Mouse (Mus musculus) kidney, embryonic 14.5 days (tissue): ENCODE data around the gene Gtf3c2. TPM values are rescaled to one million over a fixed set of nuclear protein-coding genes. Genes with fewer than 3 reads are reported as not detected.
A peak's percentile ranks its signal among the peaks of the same experiment; 100 is the strongest.

Experiments
- ATAC-seq: fragments of 200-750 bp; cut with Nextera tagmentation; 2 replicates; pipeline ENCODE4 v1.8.0; 2017; ENCODE audit warnings: moderate number of reproducible peaks, mild to moderate bottlenecking, moderate TSS enrichment, moderate library complexity; ENCODE audit not compliant: low FRiP score, low TSS enrichment
- H3K27ac ChIP-seq: fragments of 300-500 bp; sonication (generic); 2 replicates; pipeline ENCODE4 v1.5.1; 2014; ENCODE audit warnings: low read depth, mild to moderate bottlenecking, low read length, moderate library complexity, mixed read lengths
- H3K27me3 ChIP-seq: fragments of 300-500 bp; sonication (generic); 2 replicates; pipeline ENCODE4 v1.6.1; 2014; ENCODE audit warnings: mild to moderate bottlenecking, low read length; ENCODE audit not compliant: control insufficient read depth, insufficient read depth
- H3K36me3 ChIP-seq: fragments of 300-500 bp; sonication (generic); 2 replicates; pipeline ENCODE4 v1.6.1; 2014; ENCODE audit warnings: low read length, mixed read lengths; ENCODE audit not compliant: control insufficient read depth, insufficient read depth
- H3K4me1 ChIP-seq: fragments of 300-500 bp; sonication (generic); 2 replicates; pipeline ENCODE4 v1.6.1; 2014; ENCODE audit warnings: low read length, mixed read lengths; ENCODE audit not compliant: control insufficient read depth, insufficient read depth
- H3K4me2 ChIP-seq: fragments of 300-500 bp; sonication (generic); replicated peaks from 2 replicates; pipeline ENCODE4 v1.6.1; 2014; ENCODE audit warnings: low read depth, mild to moderate bottlenecking, low read length
- H3K4me3 ChIP-seq: fragments of 300-500 bp; sonication (generic); 2 replicates; pipeline ENCODE4 v1.5.1; 2014; ENCODE audit warnings: mild to moderate bottlenecking, low read length
- H3K9ac ChIP-seq: fragments of 300-500 bp; sonication (generic); 2 replicates; pipeline ENCODE4 v1.6.1; 2014; ENCODE audit warnings: low read depth, mild to moderate bottlenecking, low read length, moderate library complexity
- H3K9me3 ChIP-seq: fragments of 300-500 bp; sonication (generic); 2 replicates; pipeline ENCODE4 v1.6.1; 2016; ENCODE audit warnings: low read length; ENCODE audit not compliant: control insufficient read depth
- WGBS: fragments of 180-500 bp; shearing (Covaris S2); extraction: QIAGEN DNeasy Blood & Tissue Kit; methylation state at CpG from one replicate; pipeline ENCODE4 v1.1.7; 2014; 5-methylcytosine and 5-hydroxymethylcytosine counted together
- polyA plus RNA-seq: library from polyadenylated mRNA; unstranded; fragments of >200 nt; fragmentation: Nextera tagmentation; extraction: Ambion mirVana; gene quantifications from 2 replicates; pipeline ENCODE4 v1.2.1, GENCODE M21; 2014

The Gtf3c2 gene
- polyA plus RNA-seq, 1 experiment from 2014 or later, result 85.6 TPM

GRCm38 (mm10) chr5:31168630-31169029 is 11.3 kb downstream of the Gtf3c2 start:
- no peaks in the 10 kb centered on the region for H3K9me3 ChIP-seq
- no peak overlapping the region for H3K27ac ChIP-seq
- no peaks in the 10 kb centered on the region for H3K27me3 ChIP-seq
- no peak overlapping the region for H3K4me3 ChIP-seq
- no peak overlapping the region for H3K9ac ChIP-seq
- peaks cover 94% of the 10 kb centered on the region for H3K36me3 ChIP-seq
- ATAC-seq, result no peak
- no peaks in the 10 kb centered on the region for H3K4me1 ChIP-seq
- WGBS, result 92% methylated on average over 4 of the region's 4 CpGs
- H3K4me2 ChIP-seq, result no peak overlapping the region

- Histone ChIP-seq H3K27ac (no peak overlapping the region), H3K9me3 (no peaks in the 10 kb centered on the region), H3K27me3 (no peaks in the 10 kb centered on the region), H3K36me3 (peaks cover 97% of the 10 kb centered on the region), H3K9ac (no peak overlapping the region), H3K4me1 (no peaks in the 10 kb centered on the region), H3K4me2 (no peak overlapping the region), H3K4me3 (no peak overlapping the region)
- 91% methylated on average over 1 of the region's 1 CpGs for WGBS
- ATAC-seq, result no peak
Measured at GRCm38 (mm10) chr5:31164878-31165277, 15.1 kb downstream of the Gtf3c2 start.

- H3K36me3 ChIP-seq, result peaks cover 97% of the 10 kb centered on the region
- H3K4me2 ChIP-seq, result no peak overlapping the region
- no peaks in the 10 kb centered on the region for H3K9me3 ChIP-seq
- no peak overlapping the region for H3K27ac ChIP-seq
- no peak overlapping the region for H3K9ac ChIP-seq
- H3K27me3 ChIP-seq, result no peaks in the 10 kb centered on the region
- ATAC-seq, result no peak
- H3K4me1 ChIP-seq, result no peaks in the 10 kb centered on the region
- no peak overlapping the region for H3K4me3 ChIP-seq
Measured at GRCm38 (mm10) chr5:31162462-31162861, 17.5 kb downstream of the Gtf3c2 start.

- H3K9ac ChIP-seq, result peak within 1 kb of the TSS; percentile 65
- H3K27ac ChIP-seq, result no peak within 1 kb of the TSS
- H3K4me1 ChIP-seq, result peaks cover 5% of the 10 kb centered on the region
- H3K9me3 ChIP-seq, result no peaks in the 10 kb centered on the region
- ATAC-seq, result peak; percentile 92
- H3K4me3 ChIP-seq, result peak within 1 kb of the TSS; percentile 58
- peaks cover 34% of the 10 kb centered on the region for H3K36me3 ChIP-seq
- peak within 1 kb of the TSS; percentile 80 for H3K4me2 ChIP-seq
- under 1% methylated on average over 19 of the region's 19 CpGs for WGBS
- H3K27me3 ChIP-seq, result no peaks in the 10 kb centered on the region
Measured at GRCm38 (mm10) chr5:31154152-31154553, 25.8 kb downstream of the Gtf3c2 start, which contains the start of gene Mpv17. Gene Mpv17, minus strand, starts transcription at chr5:31154251.

- Histone ChIP-seq H3K36me3 (peaks cover 29% of the 10 kb centered on the region), H3K27ac (no peak overlapping the region), H3K27me3 (no peaks in the 10 kb centered on the region), H3K9me3 (no peaks in the 10 kb centered on the region), H3K4me1 (peaks cover 5% of the 10 kb centered on the region), H3K9ac (peak overlapping the region; percentile 65), H3K4me2 (peak overlapping the region; percentile 80), H3K4me3 (peak overlapping the region; percentile 58)
- whole genome bisulfite sequencing, result 34% methylated on average over 6 of the region's 6 CpGs
- ATAC-seq, result peak; percentile 30; the same call in 1 of the 2 replicates
Measured at GRCm38 (mm10) chr5:31153516-31154151, 26.3 kb downstream of the Gtf3c2 start.

- H3K9ac ChIP-seq, result no peak overlapping the region
- no peak overlapping the region for H3K4me2 ChIP-seq
- 89% methylated on average over 3 of the region's 3 CpGs for WGBS
- no peaks in the 10 kb centered on the region for H3K27me3 ChIP-seq
- H3K36me3 ChIP-seq, result peaks cover 10% of the 10 kb centered on the region; the same call in 1 of the 2 replicates
- peaks cover 5% of the 10 kb centered on the region for H3K4me1 ChIP-seq
- H3K27ac ChIP-seq, result no peak overlapping the region
- no peak for ATAC-seq
- H3K9me3 ChIP-seq, result no peaks in the 10 kb centered on the region
- no peak overlapping the region for H3K4me3 ChIP-seq
Measured at GRCm38 (mm10) chr5:31151746-31152145, 28.2 kb downstream of the Gtf3c2 start.

- WGBS, result 95% methylated on average over 4 of the region's 4 CpGs
- H3K36me3 ChIP-seq, result peaks cover 6% of the 10 kb centered on the region
Measured at GRCm38 (mm10) chr5:31149781-31150180, 30.2 kb downstream of the Gtf3c2 start.

GRCm38 (mm10) chr5:31138968-31139425 is 40.9 kb downstream of the Gtf3c2 start:
- Histone ChIP-seq H3K4me1 (no peaks in the 10 kb centered on the region), H3K36me3 (peaks cover 12% of the 10 kb centered on the region), H3K27me3 (peaks cover 62% of the 10 kb centered on the region), H3K9ac (no peak overlapping the region), H3K9me3 (no peaks in the 10 kb centered on the region), H3K27ac (no peak overlapping the region), H3K4me2 (no peak overlapping the region), H3K4me3 (peak overlapping the region; percentile 18; the same call in 1 of the 2 replicates)
- 14% methylated on average over 9 of the region's 9 CpGs for WGBS
- 0 out of 2 replicates have a peak, but pooled peaks have one; percentile 3 for ATAC-seq

More at GRCm38 (mm10) chr5:31149781-31150180, 30.2 kb downstream of the Gtf3c2 start:
- Histone ChIP-seq H3K9me3 (no peaks in the 10 kb centered on the region), H3K27ac (no peak overlapping the region), H3K9ac (no peak overlapping the region), H3K27me3 (no peaks in the 10 kb centered on the region), H3K4me2 (no peak overlapping the region), H3K4me1 (peaks cover 5% of the 10 kb centered on the region), H3K4me3 (no peak overlapping the region)
- no peak for ATAC-seq

GRCm38 (mm10) chr5:31138241-31138967 is 41.5 kb downstream of the Gtf3c2 start, which contains the start of gene Ucn:
Gene Ucn, minus strand, starts transcription at chr5:31138829.
- Histone ChIP-seq H3K36me3 (peaks cover 10% of the 10 kb centered on the region), H3K4me3 (peak within 1 kb of the TSS; percentile 18), H3K4me1 (no peaks in the 10 kb centered on the region), H3K9me3 (no peaks in the 10 kb centered on the region), H3K4me2 (peak within 1 kb of the TSS; percentile 38), H3K9ac (no peak within 1 kb of the TSS), H3K27ac (no peak within 1 kb of the TSS), H3K27me3 (peaks cover 65% of the 10 kb centered on the region)
- WGBS, result 1% methylated on average over 51 of the region's 52 CpGs
- ATAC-seq, result peak; percentile 61
